Mouse (Mus musculus) mesoderm, embryonic 11.5 days (tissue): ENCODE measurements around the gene Rbm28.
"Not testable (repeated sequence)": the region's sequence is repeated elsewhere in the genome, so short reads cannot be mapped to it uniquely, and the experiment has no call there.

Experiments used
- DNase-seq: peaks from one replicate; pipeline ENCODE4 v3.0.0-alpha.2; 2012; ENCODE audit warnings: low read depth, low spot score

The Rbm28 gene

GRCm38 (mm10) chr6:29195146-29195545 is 30.3 kb upstream of the Rbm28 start:
- DNase-seq = no peak

- DNase-seq = no peak
These were observed 29.4 kb upstream of the Rbm28 start for GRCm38 (mm10) chr6:29193961-29194750.

- DNase-seq = no peak
These were observed 23.1 kb upstream of the Rbm28 start for GRCm38 (mm10) chr6:29187936-29188335.

- no peak for DNase-seq
These were observed 15.0 kb upstream of the Rbm28 start for GRCm38 (mm10) chr6:29179843-29180242.

GRCm38 (mm10) chr6:29178888-29179658 is 14.3 kb upstream of the Rbm28 start, which contains the start of gene Prrt4:
Prrt4 (minus strand) TSS chr6:29179584.
- DNase-seq = peak; percentile 52

GRCm38 (mm10) chr6:29177901-29178879 is 13.4 kb upstream of the Rbm28 start:
- DNase-seq = no peak

- no peak for DNase-seq
These were observed 10.3 kb upstream of the Rbm28 start for GRCm38 (mm10) chr6:29175113-29175512.

GRCm38 (mm10) chr6:29174368-29174767 is 9.6 kb upstream of the Rbm28 start:
- DNase-seq = no peak

GRCm38 (mm10) chr6:29170952-29171388 is 6.2 kb upstream of the Rbm28 start:
- peak; percentile 93 for DNase-seq

- DNase-seq = no peak
These were observed 5.5 kb upstream of the Rbm28 start for GRCm38 (mm10) chr6:29170063-29170921.

- no peak for DNase-seq
These were observed 4.9 kb upstream of the Rbm28 start for GRCm38 (mm10) chr6:29169675-29170062.

- no peak for DNase-seq
These were observed 4.1 kb upstream of the Rbm28 start for GRCm38 (mm10) chr6:29168871-29169270.

- peak; percentile 61 for DNase-seq
These were observed 1.4 kb upstream of the Rbm28 start for GRCm38 (mm10) chr6:29166196-29166595.

- not testable (repeated sequence) for DNase-seq
These were observed 3.5 kb downstream of the Rbm28 start for GRCm38 (mm10) chr6:29161291-29161690.

- no peak for DNase-seq
These were observed 4.0 kb downstream of the Rbm28 start for GRCm38 (mm10) chr6:29160786-29161185.

GRCm38 (mm10) chr6:29156326-29156725 is 8.5 kb downstream of the Rbm28 start:
- no peak for DNase-seq

- no peak for DNase-seq
These were observed 14.8 kb downstream of the Rbm28 start for GRCm38 (mm10) chr6:29150001-29150400.

GRCm38 (mm10) chr6:29147407-29148010 is 17.3 kb downstream of the Rbm28 start:
- DNase-seq = no peak

GRCm38 (mm10) chr6:29146641-29147040 is 18.2 kb downstream of the Rbm28 start:
- peak; percentile 12 for DNase-seq
